Mouse (Mus musculus): Measurements from ENCODE around the gene Cdkn2b.

GRCm38 (mm10) chr4:89294091-89294485 is 16.8 kb downstream of the Cdkn2b start:
- TF ChIP-seq CTCF (IDR thresholded peaks at IDR 0.05; ENCODE audit: insufficient read depth, low read length) = no peak
- no peak for TF ChIP-seq POLR2A (IDR thresholded peaks at IDR 0.05; ENCODE audit: borderline replicate concordance, extremely low read depth, low read depth, low read length)
